Mouse (Mus musculus): ENCODE results near the gene Psmd2. TPM values are rescaled to one million over a fixed set of nuclear protein-coding genes. Genes with fewer than 3 reads are reported as not detected.

Psmd2 gene
- polyA plus RNA-seq, 1 experiment: 41.8 TPM

- 79% methylated on average over 5 of the region's 5 CpGs for WGBS
- TF ChIP-seq POLR2A (IDR thresholded peaks at IDR 0.05; ENCODE audit: low read depth, low read length) (no peak), CTCF (IDR thresholded peaks at IDR 0.05; ENCODE audit: extremely low read depth, insufficient read depth, insufficient read length, insufficient replicate concordance) (no peak)
- H3K27me3 ChIP-seq (ENCODE audit: control insufficient read depth, insufficient read depth, low read length): peaks cover 3% of the 10 kb centered on the region
- H3K4me1 ChIP-seq (ENCODE audit: control insufficient read depth, insufficient read depth, insufficient read length): 0 out of 2 replicates have a peak, but pooled peaks cover 6% of the 10 kb centered on the region
- H3K4me3 ChIP-seq (ENCODE audit: extremely low read depth, insufficient read depth, insufficient read length): no peak overlapping the region
- no peak overlapping the region for H3K27ac ChIP-seq (ENCODE audit: insufficient read depth, low read length)
- no peaks in the 10 kb centered on the region for H3K36me3 ChIP-seq (ENCODE audit: control insufficient read depth, insufficient read depth, low read length)
- DNase-seq (ENCODE audit: low read depth in 1 of 2, low spot score in 2 of 2): no peak
Observed at GRCm38 (mm10) chr16:20700036-20700435, 48.6 kb downstream of the Psmd2 start.

- no peak for DNase-seq (ENCODE audit: low read depth in 1 of 2, low spot score in 2 of 2)
- H3K36me3 ChIP-seq (ENCODE audit: control insufficient read depth, insufficient read depth, low read length): no peaks in the 10 kb centered on the region
- H3K27ac ChIP-seq (ENCODE audit: insufficient read depth, low read length): no peak overlapping the region
- no peak overlapping the region for H3K4me3 ChIP-seq (ENCODE audit: extremely low read depth, insufficient read depth, insufficient read length)
- WGBS: 84% methylated on average over 7 of the region's 7 CpGs
- H3K27me3 ChIP-seq (ENCODE audit: control insufficient read depth, insufficient read depth, low read length): no peaks in the 10 kb centered on the region
- 0 out of 2 replicates have a peak, but pooled peaks cover 4% of the 10 kb centered on the region for H3K4me1 ChIP-seq (ENCODE audit: control insufficient read depth, insufficient read depth, insufficient read length)
- TF ChIP-seq POLR2A (IDR thresholded peaks at IDR 0.05; ENCODE audit: low read depth, low read length): no peak
- TF ChIP-seq CTCF (IDR thresholded peaks at IDR 0.05; ENCODE audit: extremely low read depth, insufficient read depth, insufficient read length, insufficient replicate concordance): no peak
Observed at GRCm38 (mm10) chr16:20701316-20701715, 49.9 kb downstream of the Psmd2 start.

- no peak for DNase-seq (ENCODE audit: low read depth in 1 of 2, low spot score in 2 of 2)
- TF ChIP-seq CTCF (IDR thresholded peaks at IDR 0.05; ENCODE audit: extremely low read depth, insufficient read depth, insufficient read length, insufficient replicate concordance) (no peak), POLR2A (IDR thresholded peaks at IDR 0.05; ENCODE audit: low read depth, low read length) (no peak)
- Histone ChIP-seq H3K4me3 (ENCODE audit: extremely low read depth, insufficient read depth, insufficient read length) (no peak overlapping the region), H3K36me3 (ENCODE audit: control insufficient read depth, insufficient read depth, low read length) (no peaks in the 10 kb centered on the region), H3K27me3 (ENCODE audit: control insufficient read depth, insufficient read depth, low read length) (no peaks in the 10 kb centered on the region), H3K4me1 (ENCODE audit: control insufficient read depth, insufficient read depth, insufficient read length) (0 out of 2 replicates have a peak, but pooled peaks cover 4% of the 10 kb centered on the region), H3K27ac (ENCODE audit: insufficient read depth, low read length) (no peak overlapping the region)
- 45% methylated on average over 11 of the region's 12 CpGs for WGBS
Observed at GRCm38 (mm10) chr16:20701729-20702521, 50.5 kb downstream of the Psmd2 start.

GRCm38 (mm10) chr16:20702522-20702893 is 51.1 kb downstream of the Psmd2 start:
- Histone ChIP-seq H3K4me1 (ENCODE audit: control insufficient read depth, insufficient read depth, insufficient read length) (0 out of 2 replicates have a peak, but pooled peaks cover 4% of the 10 kb centered on the region), H3K27me3 (ENCODE audit: control insufficient read depth, insufficient read depth, low read length) (no peaks in the 10 kb centered on the region), H3K27ac (ENCODE audit: insufficient read depth, low read length) (no peak overlapping the region), H3K36me3 (ENCODE audit: control insufficient read depth, insufficient read depth, low read length) (no peaks in the 10 kb centered on the region), H3K4me3 (ENCODE audit: extremely low read depth, insufficient read depth, insufficient read length) (no peak overlapping the region)
- DNase-seq (ENCODE audit: low read depth in 1 of 2, low spot score in 2 of 2): peak in 1 of 2 experiments; percentile 45
- 29% methylated on average over 8 of the region's 8 CpGs for WGBS
- TF ChIP-seq CTCF (IDR thresholded peaks at IDR 0.05; ENCODE audit: extremely low read depth, insufficient read depth, insufficient read length, insufficient replicate concordance) (peak; percentile 53; the same call in 1 of the 2 replicates), POLR2A (IDR thresholded peaks at IDR 0.05; ENCODE audit: low read depth, low read length) (no peak)

- no peak for TF ChIP-seq CTCF (IDR thresholded peaks at IDR 0.05; ENCODE audit: extremely low read depth, insufficient read depth, insufficient read length, insufficient replicate concordance)
- no peak for TF ChIP-seq POLR2A (IDR thresholded peaks at IDR 0.05; ENCODE audit: low read depth, low read length)
- WGBS: 94% methylated on average over 10 of the region's 10 CpGs
- H3K27ac ChIP-seq (ENCODE audit: insufficient read depth, low read length): no peak overlapping the region
- H3K4me3 ChIP-seq (ENCODE audit: extremely low read depth, insufficient read depth, insufficient read length): no peak overlapping the region
- H3K27me3 ChIP-seq (ENCODE audit: control insufficient read depth, insufficient read depth, low read length): no peaks in the 10 kb centered on the region
- H3K36me3 ChIP-seq (ENCODE audit: control insufficient read depth, insufficient read depth, low read length): no peaks in the 10 kb centered on the region
- 0 out of 2 replicates have a peak, but pooled peaks cover 4% of the 10 kb centered on the region for H3K4me1 ChIP-seq (ENCODE audit: control insufficient read depth, insufficient read depth, insufficient read length)
- DNase-seq (ENCODE audit: low read depth in 1 of 2, low spot score in 2 of 2): no peak
Observed at GRCm38 (mm10) chr16:20703071-20703470, 51.6 kb downstream of the Psmd2 start.

GRCm38 (mm10) chr16:20703699-20704400 is 52.4 kb downstream of the Psmd2 start:
- TF ChIP-seq CTCF (IDR thresholded peaks at IDR 0.05; ENCODE audit: extremely low read depth, insufficient read depth, insufficient read length, insufficient replicate concordance) (no peak), POLR2A (IDR thresholded peaks at IDR 0.05; ENCODE audit: low read depth, low read length) (no peak)
- Histone ChIP-seq H3K27me3 (ENCODE audit: control insufficient read depth, insufficient read depth, low read length) (no peaks in the 10 kb centered on the region), H3K27ac (ENCODE audit: insufficient read depth, low read length) (no peak overlapping the region), H3K4me3 (ENCODE audit: extremely low read depth, insufficient read depth, insufficient read length) (no peak overlapping the region), H3K36me3 (ENCODE audit: control insufficient read depth, insufficient read depth, low read length) (no peaks in the 10 kb centered on the region), H3K4me1 (ENCODE audit: control insufficient read depth, insufficient read depth, insufficient read length) (0 out of 2 replicates have a peak, but pooled peaks cover 4% of the 10 kb centered on the region)
- no peak for DNase-seq (ENCODE audit: low read depth in 1 of 2, low spot score in 2 of 2)
- 81% methylated on average over 6 of the region's 6 CpGs for WGBS

All from spleen, adult 2 months (tissue).